Mouse (Mus musculus) midbrain, postnatal 0 days (tissue): ENCODE results near the gene Lrpprc. TPM values are rescaled to one million over a fixed set of nuclear protein-coding genes. Genes with fewer than 3 reads are reported as not detected.

Experiments
- ATAC-seq: fragments of 200-750 bp; cut with Nextera tagmentation; 2 replicates; pipeline ENCODE4 v1.8.0; 2017; ENCODE audit warnings: moderate number of reproducible peaks, mild to moderate bottlenecking, moderate TSS enrichment, moderate library complexity; ENCODE audit not compliant: low FRiP score
- DNase-seq: peaks from one replicate; pipeline ENCODE4 v3.0.0-alpha.2; 2015; ENCODE audit warnings: low spot score
- H3K27ac ChIP-seq: fragments of 300-500 bp; sonication (generic); 2 replicates; pipeline ENCODE4 v1.5.1; 2014; ENCODE audit warnings: low read depth, mild to moderate bottlenecking, low read length, mixed read lengths
- H3K27me3 ChIP-seq: fragments of 300-500 bp; sonication (generic); 2 replicates; pipeline ENCODE4 v1.6.1; 2014; ENCODE audit warnings: low read length, control low read depth, mixed read lengths; ENCODE audit not compliant: insufficient read depth
- H3K36me3 ChIP-seq: fragments of 300-500 bp; sonication (generic); 2 replicates; pipeline ENCODE4 v1.6.1; 2014; ENCODE audit warnings: low read length, control low read depth, mixed read lengths; ENCODE audit not compliant: insufficient read depth
- H3K4me1 ChIP-seq: fragments of 300-500 bp; sonication (generic); 2 replicates; pipeline ENCODE4 v1.6.1; 2014; ENCODE audit warnings: mild to moderate bottlenecking, control low read depth, antibody characterized with exemption, low read length, mixed read lengths; ENCODE audit not compliant: insufficient read depth
- H3K4me2 ChIP-seq: fragments of 300-500 bp; sonication (generic); 2 replicates; pipeline ENCODE4 v1.6.1; 2014; ENCODE audit warnings: low read depth, mild to moderate bottlenecking, low read length, mixed read lengths; ENCODE audit not compliant: poor library complexity, severe bottlenecking
- H3K4me3 ChIP-seq: fragments of 300-500 bp; sonication (generic); 2 replicates; pipeline ENCODE4 v1.5.1; 2014; ENCODE audit warnings: low read depth, mild to moderate bottlenecking, low read length, moderate library complexity
- H3K9ac ChIP-seq: fragments of 300-500 bp; sonication (generic); replicated peaks from 2 replicates; pipeline ENCODE4 v1.6.1; 2014; ENCODE audit warnings: mild to moderate bottlenecking, low read length, moderate library complexity, mixed read lengths; ENCODE audit not compliant: poor library complexity, severe bottlenecking
- H3K9me3 ChIP-seq: fragments of 300-500 bp; sonication (generic); 2 replicates; pipeline ENCODE4 v1.6.1; 2016; ENCODE audit warnings: low read length, control low read depth
- CTCF ChIP-seq: IDR thresholded peaks from 2 replicates; pipeline ENCODE4 v1.5.1; 2016; ENCODE audit warnings: antibody characterized with exemption, mild to moderate bottlenecking
- WGBS: fragments of 180-500 bp; shearing (Covaris S2); extraction: QIAGEN DNeasy Blood & Tissue Kit; methylation state at CpG from one replicate; pipeline ENCODE4 v1.1.7; 2014; 5-methylcytosine and 5-hydroxymethylcytosine counted together
- polyA plus RNA-seq: library from polyadenylated mRNA; unstranded; fragments of >200 nt; fragmentation: Nextera tagmentation; extraction: Ambion mirVana; gene quantifications from 2 replicates; pipeline ENCODE4 v1.2.1, GENCODE M21; 2015
- total RNA-seq: library from RNA; depleted of rRNA; stranded (reverse); fragments of >200 nt; gene quantifications from 2 replicates; pipeline ENCODE4 v1.2.3, GENCODE M21; 2014

The Lrpprc gene
- total and polyA plus RNA-seq, 2 experiments from 2014 or later = 41.3 to 53.5 TPM

DNA sequence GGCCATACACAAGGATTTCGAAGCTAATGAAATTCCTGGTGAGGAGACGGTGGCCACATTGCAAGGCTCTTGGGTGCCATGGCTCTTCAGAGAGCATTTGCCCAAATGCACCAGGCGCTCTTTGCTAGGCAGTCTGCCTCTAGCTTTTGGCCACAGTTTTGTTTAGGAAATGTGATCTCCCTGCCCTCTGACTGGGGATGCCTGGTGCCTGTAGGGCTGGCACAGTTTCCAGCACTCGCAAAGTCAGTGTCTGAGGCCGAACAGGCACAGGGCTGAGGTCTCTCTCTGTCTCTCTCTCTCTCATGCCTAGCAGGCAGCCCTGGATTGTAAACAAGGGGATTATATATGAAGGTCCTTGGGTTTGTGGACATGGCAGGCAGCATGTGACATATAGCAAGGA lies 100.5 kb downstream of the Lrpprc start:
- 81% methylated on average over 5 of the region's 5 CpGs for WGBS
- no peaks in the 10 kb centered on the region for H3K9me3 ChIP-seq
- ATAC-seq = no peak

GRCm38 (mm10) chr17:84689316-84689715 lies 101.3 kb downstream of the Lrpprc start:
- H3K27ac ChIP-seq = no peak overlapping the region
- no peak overlapping the region for H3K4me2 ChIP-seq
- H3K36me3 ChIP-seq = no peaks in the 10 kb centered on the region
- no peak for TF ChIP-seq CTCF
- no peaks in the 10 kb centered on the region for H3K9me3 ChIP-seq
- H3K27me3 ChIP-seq = no peaks in the 10 kb centered on the region
- WGBS = 92% methylated on average over 5 of the region's 5 CpGs
- H3K4me1 ChIP-seq = no peaks in the 10 kb centered on the region
- ATAC-seq = no peak
- no peak overlapping the region for H3K4me3 ChIP-seq
- DNase-seq = no peak
- H3K9ac ChIP-seq = no peak overlapping the region

More for the DNA sequence above, 100.5 kb downstream of the Lrpprc start:
- no peaks in the 10 kb centered on the region for H3K4me1 ChIP-seq
- no peak overlapping the region for H3K27ac ChIP-seq
- H3K9ac ChIP-seq = no peak overlapping the region
- no peaks in the 10 kb centered on the region for H3K36me3 ChIP-seq
- H3K27me3 ChIP-seq = no peaks in the 10 kb centered on the region
- DNase-seq = no peak
- H3K4me2 ChIP-seq = no peak overlapping the region
- no peak for TF ChIP-seq CTCF
- no peak overlapping the region for H3K4me3 ChIP-seq

- ATAC-seq = no peak
- 90% methylated on average over 11 of the region's 11 CpGs for WGBS
- Histone ChIP-seq H3K4me2 (no peak overlapping the region), H3K27me3 (no peaks in the 10 kb centered on the region), H3K9me3 (no peaks in the 10 kb centered on the region), H3K36me3 (no peaks in the 10 kb centered on the region), H3K4me1 (no peaks in the 10 kb centered on the region), H3K9ac (no peak overlapping the region), H3K4me3 (no peak overlapping the region), H3K27ac (no peak overlapping the region)
- no peak for TF ChIP-seq CTCF
- no peak for DNase-seq
These were observed 101.8 kb downstream of the Lrpprc start for GRCm38 (mm10) chr17:84688834-84689233.

- Histone ChIP-seq H3K9me3 (no peaks in the 10 kb centered on the region), H3K4me1 (no peaks in the 10 kb centered on the region), H3K4me2 (no peak overlapping the region), H3K36me3 (no peaks in the 10 kb centered on the region), H3K4me3 (no peak overlapping the region), H3K27ac (no peak overlapping the region), H3K27me3 (no peaks in the 10 kb centered on the region), H3K9ac (no peak overlapping the region)
- 72% methylated on average over 5 of the region's 5 CpGs for WGBS
- TF ChIP-seq CTCF = no peak
- DNase-seq = no peak
- no peak for ATAC-seq
These were observed 102.6 kb downstream of the Lrpprc start for GRCm38 (mm10) chr17:84687994-84688393.

DNA sequence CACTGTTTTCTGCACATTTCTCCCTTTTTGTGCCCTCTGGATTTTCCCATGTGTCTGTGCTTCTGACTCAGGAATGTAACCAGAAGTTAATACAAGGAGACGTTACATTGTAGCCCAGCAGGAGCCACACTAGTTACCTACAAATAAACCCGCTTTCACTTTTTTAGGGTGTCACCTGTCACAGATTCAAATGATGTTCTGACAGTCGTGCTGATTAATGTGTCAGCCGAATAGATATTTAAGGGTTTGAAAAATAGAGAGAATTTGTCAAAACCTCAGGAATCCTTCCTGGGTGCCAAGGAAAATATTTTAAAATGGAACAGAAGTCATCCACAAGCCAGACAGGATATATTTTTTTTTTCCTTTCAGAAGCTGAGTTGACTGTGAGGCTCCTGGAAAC lies 105.3 kb downstream of the Lrpprc start:
- H3K4me1 ChIP-seq = no peaks in the 10 kb centered on the region
- no peak overlapping the region for H3K4me3 ChIP-seq
- no peak overlapping the region for H3K9ac ChIP-seq
- no peaks in the 10 kb centered on the region for H3K36me3 ChIP-seq
- DNase-seq (no peak), ATAC-seq (no peak)
- no peak overlapping the region for H3K4me2 ChIP-seq
- H3K27ac ChIP-seq = no peak overlapping the region
- no peak for TF ChIP-seq CTCF
- H3K9me3 ChIP-seq = no peaks in the 10 kb centered on the region
- no peaks in the 10 kb centered on the region for H3K27me3 ChIP-seq
- WGBS = 71% methylated on average over 4 of the region's 4 CpGs

DNA sequence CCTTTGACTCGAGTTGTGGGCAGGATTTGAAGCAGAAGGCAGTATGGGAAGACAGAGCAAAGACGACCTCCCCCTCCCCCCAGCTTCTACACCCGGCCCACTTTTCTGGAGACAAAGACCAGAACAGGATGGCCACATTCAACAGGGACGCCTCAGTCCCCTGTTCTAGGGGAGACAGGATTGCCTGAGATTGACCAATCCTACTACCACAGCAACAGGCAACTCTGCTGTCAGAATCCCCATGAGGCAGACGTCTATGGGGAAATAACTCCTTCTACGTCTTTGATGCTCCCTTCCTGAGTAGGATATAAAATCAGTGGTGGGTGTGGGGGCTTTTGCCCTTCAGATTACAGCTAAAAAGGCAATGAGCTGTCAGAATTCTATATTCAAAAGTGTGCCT lies 106.3 kb downstream of the Lrpprc start:
- Histone ChIP-seq H3K27me3 (no peaks in the 10 kb centered on the region), H3K36me3 (no peaks in the 10 kb centered on the region), H3K9me3 (no peaks in the 10 kb centered on the region), H3K4me1 (no peaks in the 10 kb centered on the region), H3K27ac (no peak overlapping the region), H3K9ac (no peak overlapping the region), H3K4me2 (no peak overlapping the region), H3K4me3 (no peak overlapping the region)
- no peak for TF ChIP-seq CTCF
- DNase-seq (no peak), ATAC-seq (no peak)
- WGBS = 53% methylated on average over 6 of the region's 6 CpGs
